Mouse (Mus musculus): ENCODE measurements around the gene Pcsk1.

Pcsk1 gene

GRCm38 (mm10) chr13:75089721-75090410, at the start of gene Pcsk1:
TSS of gene Pcsk1 (plus strand) at chr13:75089826.
- no peak for DNase-seq

- DNase-seq, result no peak
Measured at GRCm38 (mm10) chr13:75058818-75059217, 30.8 kb upstream of the Pcsk1 start.

GRCm38 (mm10) chr13:75063947-75064346, 25.7 kb upstream of the Pcsk1 start:
- no peak for DNase-seq

GRCm38 (mm10) chr13:75088597-75088996, 1.0 kb upstream of the Pcsk1 start:
- no peak for DNase-seq

GRCm38 (mm10) chr13:75090411-75090779, 769 bp downstream of the Pcsk1 start:
- DNase-seq, result no peak

- no peak for DNase-seq
Measured at GRCm38 (mm10) chr13:75091071-75091470, 1.4 kb downstream of the Pcsk1 start.

GRCm38 (mm10) chr13:75095487-75095886, 5.9 kb downstream of the Pcsk1 start:
- no peak for DNase-seq

GRCm38 (mm10) chr13:75113114-75113513, 23.5 kb downstream of the Pcsk1 start:
- DNase-seq, result no peak

- DNase-seq, result no peak
Measured at GRCm38 (mm10) chr13:75114007-75114424, 24.4 kb downstream of the Pcsk1 start.

- no peak for DNase-seq
Measured at GRCm38 (mm10) chr13:75114838-75115237, 25.2 kb downstream of the Pcsk1 start.

GRCm38 (mm10) chr13:75135833-75136232, 46.2 kb downstream of the Pcsk1 start:
- no peak for DNase-seq

- DNase-seq, result no peak
Measured at GRCm38 (mm10) chr13:75160661-75161060, 71.0 kb downstream of the Pcsk1 start.

- peak; percentile 4 for DNase-seq
Measured at GRCm38 (mm10) chr13:75163408-75163807, 73.8 kb downstream of the Pcsk1 start.

All from kidney, adult 11 months (tissue).